Mouse (Mus musculus): ENCODE measurements around the gene Wnk2. TPM values are rescaled to one million over a fixed set of nuclear protein-coding genes. Genes with fewer than 3 reads are reported as not detected.
"Not testable (repeated sequence)": the region's sequence is repeated elsewhere in the genome, so short reads cannot be mapped to it uniquely, and the experiment has no call there.

Gene Wnk2
- total RNA-seq, 2 experiments from 2014 or later: not detected

GRCm38 (mm10) chr13:49056304-49056703 is 91.5 kb downstream of the Wnk2 start:
- no peak for ATAC-seq (replicated peaks; ENCODE audit: poor library complexity, severe bottlenecking)

DNA sequence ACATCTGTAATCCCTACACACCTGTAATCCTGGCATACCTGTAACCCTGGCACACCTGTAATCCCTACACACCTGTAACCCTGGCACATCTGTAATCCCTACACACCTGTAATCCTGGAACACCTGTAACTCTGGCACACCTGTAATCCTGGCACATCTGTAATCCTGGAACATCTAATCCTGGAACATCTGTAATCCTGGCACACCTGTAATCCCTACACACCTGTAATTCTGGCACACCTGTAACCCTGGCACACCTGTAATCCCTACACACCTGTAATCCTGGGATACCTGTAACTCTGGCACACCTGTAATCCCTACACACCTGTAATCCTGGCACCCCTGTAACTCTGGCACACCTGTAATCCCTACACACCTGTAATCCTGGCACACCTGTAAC is 93.1 kb downstream of the Wnk2 start:
- ATAC-seq (replicated peaks; ENCODE audit: poor library complexity, severe bottlenecking): not testable (repeated sequence)

GRCm38 (mm10) chr13:49053333-49053732 is 94.5 kb downstream of the Wnk2 start:
- ATAC-seq (replicated peaks; ENCODE audit: poor library complexity, severe bottlenecking): no peak

GRCm38 (mm10) chr13:49052512-49052911 is 95.3 kb downstream of the Wnk2 start:
- ATAC-seq (replicated peaks; ENCODE audit: poor library complexity, severe bottlenecking): peak; percentile 68

- ATAC-seq (replicated peaks; ENCODE audit: poor library complexity, severe bottlenecking): no peak
Measured at GRCm38 (mm10) chr13:49047393-49047792, 100.4 kb downstream of the Wnk2 start.

- ATAC-seq (replicated peaks; ENCODE audit: poor library complexity, severe bottlenecking): no peak
Measured at GRCm38 (mm10) chr13:49044145-49044561, 103.7 kb downstream of the Wnk2 start.

GRCm38 (mm10) chr13:49042371-49042770 is 105.4 kb downstream of the Wnk2 start:
- ATAC-seq (replicated peaks; ENCODE audit: poor library complexity, severe bottlenecking): no peak

GRCm38 (mm10) chr13:49036928-49037574 is 110.8 kb downstream of the Wnk2 start:
- ATAC-seq (replicated peaks; ENCODE audit: poor library complexity, severe bottlenecking): no peak

GRCm38 (mm10) chr13:49036436-49036835 is 111.4 kb downstream of the Wnk2 start:
- ATAC-seq (replicated peaks; ENCODE audit: poor library complexity, severe bottlenecking): no peak

DNA sequence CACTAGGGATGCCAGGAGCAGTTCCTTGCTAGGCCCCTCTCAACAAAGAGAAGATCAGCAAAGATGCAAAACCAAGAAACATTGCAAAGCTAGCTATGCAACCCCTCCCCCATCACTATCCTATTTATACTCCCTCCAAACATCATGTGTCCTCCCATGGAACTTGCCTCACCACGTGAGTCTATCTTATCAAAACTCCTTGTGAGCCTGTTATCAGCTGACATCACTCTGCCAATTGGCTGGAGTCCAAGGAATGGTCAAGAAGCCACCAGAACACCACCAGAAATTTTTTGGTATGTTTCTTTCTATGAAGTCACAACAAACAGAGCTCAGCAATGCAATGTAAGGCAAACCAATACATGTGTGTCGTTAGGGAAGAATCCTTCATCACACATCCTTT is 116.8 kb downstream of the Wnk2 start:
- ATAC-seq (replicated peaks; ENCODE audit: poor library complexity, severe bottlenecking): no peak

GRCm38 (mm10) chr13:49028757-49029539 is 118.9 kb downstream of the Wnk2 start:
- ATAC-seq (replicated peaks; ENCODE audit: poor library complexity, severe bottlenecking): no peak

GRCm38 (mm10) chr13:49027057-49027456 is 120.8 kb downstream of the Wnk2 start:
- ATAC-seq (replicated peaks; ENCODE audit: poor library complexity, severe bottlenecking): no peak

GRCm38 (mm10) chr13:49025521-49025920 is 122.3 kb downstream of the Wnk2 start:
- ATAC-seq (replicated peaks; ENCODE audit: poor library complexity, severe bottlenecking): no peak

DNA sequence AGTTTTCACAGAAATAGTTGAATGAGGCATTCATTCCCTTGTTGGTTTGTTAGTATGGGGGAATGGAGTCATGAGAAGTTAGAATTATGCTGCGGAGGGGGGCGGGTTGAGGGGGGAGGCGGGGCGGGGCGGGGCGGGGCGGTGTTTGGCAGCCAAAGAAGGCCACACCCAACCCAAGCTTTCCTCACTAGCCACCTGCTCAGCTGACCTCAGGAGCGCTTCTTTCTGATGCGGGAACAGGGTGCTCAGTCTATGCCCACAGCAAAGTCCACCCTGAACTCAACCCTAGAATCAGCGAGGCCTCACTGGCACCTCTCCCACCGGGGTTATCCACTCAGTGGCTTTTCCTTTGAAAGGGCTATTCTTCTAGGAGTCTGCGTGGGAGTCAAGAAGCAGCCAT is 123.1 kb downstream of the Wnk2 start:
- ATAC-seq (replicated peaks; ENCODE audit: poor library complexity, severe bottlenecking): peak; percentile 40; the same call in 1 of the 2 replicates

- peak; percentile 86 for ATAC-seq (replicated peaks; ENCODE audit: poor library complexity, severe bottlenecking)
Measured at GRCm38 (mm10) chr13:49021693-49022092, 126.1 kb downstream of the Wnk2 start.

DNA sequence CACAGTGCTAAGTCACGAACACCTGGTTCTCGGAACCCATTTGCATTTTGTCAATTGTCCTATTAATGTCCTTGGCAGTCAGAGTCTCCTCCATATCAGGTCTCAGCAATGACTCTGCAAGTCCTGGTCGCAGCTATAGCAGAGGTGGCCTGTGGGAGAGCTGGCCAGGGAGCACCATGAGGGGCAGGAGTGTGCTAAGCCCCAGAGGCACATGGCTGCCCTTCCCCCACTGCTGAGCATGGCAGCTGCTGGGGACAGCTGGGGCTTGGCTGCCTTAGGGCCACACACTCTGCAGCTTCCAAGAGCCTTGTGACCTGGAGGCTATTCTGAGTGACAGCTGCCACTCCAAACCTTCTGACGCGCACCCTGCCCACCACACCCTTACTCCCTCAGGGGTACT is 127.7 kb downstream of the Wnk2 start:
- ATAC-seq (replicated peaks; ENCODE audit: poor library complexity, severe bottlenecking): no peak

GRCm38 (mm10) chr13:49017375-49017774 is 130.4 kb downstream of the Wnk2 start:
- ATAC-seq (replicated peaks; ENCODE audit: poor library complexity, severe bottlenecking): no peak

DNA sequence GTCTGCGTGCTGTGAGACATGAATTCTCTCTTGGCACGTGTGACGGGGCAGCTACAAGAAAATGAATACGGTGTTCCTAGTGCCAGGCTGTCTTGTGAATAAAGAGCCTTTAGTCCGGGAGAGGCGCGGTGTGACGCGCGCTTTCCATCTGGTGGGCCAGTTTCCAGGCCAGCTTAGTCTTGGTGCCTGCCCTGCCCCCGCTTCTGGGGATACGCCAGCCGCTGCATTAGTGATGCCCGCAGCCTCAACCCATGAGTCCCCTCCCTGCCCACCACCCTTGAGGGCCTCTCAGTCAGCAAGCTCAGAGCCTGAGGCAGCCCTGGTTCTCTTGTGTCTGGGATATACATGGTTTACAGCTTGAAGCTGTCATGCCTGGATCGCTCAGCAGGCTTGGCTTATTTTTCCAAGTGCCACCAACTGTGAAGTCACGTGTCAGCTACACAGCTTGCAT is 131.5 kb downstream of the Wnk2 start:
- no peak; the same call in 1 of the 2 replicates for ATAC-seq (replicated peaks; ENCODE audit: poor library complexity, severe bottlenecking)

- peak; percentile 86 for ATAC-seq (replicated peaks; ENCODE audit: poor library complexity, severe bottlenecking)
Measured at GRCm38 (mm10) chr13:49015366-49016306, 132.2 kb downstream of the Wnk2 start.

- ATAC-seq (replicated peaks; ENCODE audit: poor library complexity, severe bottlenecking): peak; percentile 27; the same call in 1 of the 2 replicates
Measured at GRCm38 (mm10) chr13:49013206-49013794, 134.5 kb downstream of the Wnk2 start.
